ENCODE assay signal across 9 mouse cellular contexts in the genomic region with DNA sequence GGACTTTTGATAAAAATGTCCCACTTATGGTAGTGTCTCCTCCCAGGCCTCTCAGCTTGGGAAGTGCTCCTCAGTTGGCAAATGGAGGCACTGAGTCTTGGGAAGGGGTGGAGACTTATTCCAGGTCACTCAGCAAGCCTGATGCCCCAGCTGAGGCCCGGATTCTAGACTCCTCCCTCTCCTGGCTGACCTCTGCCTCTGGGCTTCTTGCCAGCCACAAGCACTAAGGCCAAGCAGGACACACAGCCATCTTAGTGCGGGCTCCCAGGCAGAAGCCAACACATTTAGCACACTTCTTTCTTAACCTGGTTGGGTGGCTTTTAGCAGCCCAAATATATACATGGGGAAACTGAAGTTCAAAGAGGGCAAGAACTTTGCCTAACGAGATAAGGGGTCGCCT. TPM values are rescaled to one million over a fixed set of nuclear protein-coding genes. Genes with fewer than 3 reads are reported as not detected.
DNase-seq lines count a peak whose midpoint lies in the region; ATAC-seq and TF ChIP-seq lines count a peak whose summit lies in the region.
"Had no signal": no experiment of that assay in that cellular context is flagged by ENCODE, and none has a peak within 500 bp of the region (broad histone marks: within the 10 kb centered on the region; RNA-seq: fewer than 3 reads in every experiment).

No protein-coding gene starts in this region.

- WGBS in midbrain, postnatal 0 days = 55% methylated on average over 4 of the region's 4 CpGs

- H3K4me3 ChIP-seq in midbrain, postnatal 0 days (ENCODE audit: low read depth, low read length) = no peak overlapping the region
- H3K4me3 ChIP-seq: myocyte had no signal

- no peak for TF ChIP-seq CTCF in midbrain, postnatal 0 days (IDR thresholded peaks at IDR 0.05)

- DNase-seq in retina, postnatal 1 day = peak; percentile 74
- no peak for DNase-seq in retina, embryonic 14.5 days (ENCODE audit: low spot score)
- DNase-seq in gastrocnemius, postnatal 14 days = peak; percentile 76
- peak; percentile 88 to 89 for DNase-seq in kidney, postnatal 36 days
- peak; percentile 24 for DNase-seq in right cerebral cortex, postnatal 14 days
- no peak for DNase-seq in midbrain, postnatal 0 days (ENCODE audit: low spot score)
- DNase-seq in urinary bladder, postnatal 10 days (ENCODE audit: low spot score) = no peak

- H3K27ac ChIP-seq in midbrain, postnatal 0 days (ENCODE audit: low read depth, low read length) = no peak overlapping the region

- H3K36me3 ChIP-seq in midbrain, postnatal 0 days (ENCODE audit: insufficient read depth, low read length) = no peaks in the 10 kb centered on the region

- H3K9ac ChIP-seq in midbrain, postnatal 0 days (replicated peaks; ENCODE audit: low read length, poor library complexity, severe bottlenecking) = no peak overlapping the region

- H3K9me3 ChIP-seq in midbrain, postnatal 0 days (ENCODE audit: low read length) = no peaks in the 10 kb centered on the region

- intact Hi-C loops in gastrocnemius, postnatal 14 days (cut with DNase I; ENCODE audit: low total_unique reads) = loop anchor here (5.0 kb wide), 1 partner anchor 34 kb away; the partner anchor contains the start of gene Clic4

- H3K4me2 ChIP-seq in midbrain, postnatal 0 days (ENCODE audit: low read depth, low read length, poor library complexity, severe bottlenecking) = no peak overlapping the region

- H3K4me1 ChIP-seq in midbrain, postnatal 0 days (ENCODE audit: insufficient read depth, low read length) = no peaks in the 10 kb centered on the region

- no peaks in the 10 kb centered on the region for H3K27me3 ChIP-seq in midbrain, postnatal 0 days (ENCODE audit: insufficient read depth, low read length)

- no peak for ATAC-seq in midbrain, postnatal 0 days (ENCODE audit: low FRiP score)
- ATAC-seq in granulocyte monocyte progenitor cell, adult 5-6 weeks (replicated peaks; ENCODE audit: poor library complexity, severe bottlenecking) = no peak

RNA-seq across cellular contexts. Expression of gene Clic4, which starts 33.9 kb away (rescaled TPM):
- total RNA-seq in gastrocnemius, postnatal 14 days (2021) = 10 to 100 TPM; 41.0 to 50.9 TPM
- total RNA-seq in midbrain, postnatal 0 days (2014; rRNA removed) = 47.4 and 55.5 TPM in 2 replicates
- polyA plus RNA-seq in midbrain, postnatal 0 days (2015; fragmentation: Nextera tagmentation; extraction: Ambion mirVana) = 38.0 and 38.6 TPM in 2 replicates
- 22.3 and 25.8 TPM in 2 replicates for total RNA-seq in granulocyte monocyte progenitor cell, adult 5-6 weeks (2014; fragmentation: Nextera tagmentation)
- 28.2 and 28.9 TPM in 2 replicates for total RNA-seq in granulocyte monocyte progenitor cell, adult 5-6 weeks (2017)

RNA-seq across cellular contexts. Expression of gene Srrm1, which starts 46.6 kb away (rescaled TPM):
- total RNA-seq in gastrocnemius, postnatal 14 days (2021) = 10 to 100 TPM; 57.8 to 68.3 TPM
- 40.1 and 48.3 TPM in 2 replicates for total RNA-seq in midbrain, postnatal 0 days (2014; rRNA removed)
- polyA plus RNA-seq in midbrain, postnatal 0 days (2015; fragmentation: Nextera tagmentation; extraction: Ambion mirVana) = 142 and 173 TPM in 2 replicates
- 232 and 260 TPM in 2 replicates for total RNA-seq in granulocyte monocyte progenitor cell, adult 5-6 weeks (2014; fragmentation: Nextera tagmentation)
- total RNA-seq in granulocyte monocyte progenitor cell, adult 5-6 weeks (2017) = 84.9 and 94.7 TPM in 2 replicates

Comparison
In these comparisons a context has a peak if more than half of its experiments do, and no peak if none do; other contexts are left out.
1. DNase-seq: peak in retina, postnatal 1 day (single experiment), gastrocnemius, postnatal 14 days (single experiment), kidney, postnatal 36 days (2 of 2) and right cerebral cortex, postnatal 14 days (single experiment); none in retina, embryonic 14.5 days (single experiment), midbrain, postnatal 0 days (single experiment) and urinary bladder, postnatal 10 days (single experiment).